Mouse (Mus musculus) ES-E14 (cell line): Measurements from ENCODE around the gene Pla2g4a.

ENCODE experiments used
- HCFC1 ChIP-seq: IDR thresholded peaks from 2 replicates; pipeline ENCODE4 v1.6.1; 2012; ENCODE audit warnings: low read length, inconsistent platforms, borderline replicate concordance; ENCODE audit not compliant: insufficient read depth
- MAFK ChIP-seq: IDR thresholded peaks from 2 replicates; pipeline ENCODE4 v1.6.1; 2014; ENCODE audit warnings: mild to moderate bottlenecking, low read depth, low read length, inconsistent platforms; ENCODE audit not compliant: insufficient read depth

GRCm38 (mm10) chr1:149955482-149955881 is 5.6 kb downstream of the Pla2g4a start:
- no peak for TF ChIP-seq HCFC1
- TF ChIP-seq MAFK = no peak
